Mouse (Mus musculus): ENCODE measurements around the gene Jmjd1c.

Gene Jmjd1c

DNA sequence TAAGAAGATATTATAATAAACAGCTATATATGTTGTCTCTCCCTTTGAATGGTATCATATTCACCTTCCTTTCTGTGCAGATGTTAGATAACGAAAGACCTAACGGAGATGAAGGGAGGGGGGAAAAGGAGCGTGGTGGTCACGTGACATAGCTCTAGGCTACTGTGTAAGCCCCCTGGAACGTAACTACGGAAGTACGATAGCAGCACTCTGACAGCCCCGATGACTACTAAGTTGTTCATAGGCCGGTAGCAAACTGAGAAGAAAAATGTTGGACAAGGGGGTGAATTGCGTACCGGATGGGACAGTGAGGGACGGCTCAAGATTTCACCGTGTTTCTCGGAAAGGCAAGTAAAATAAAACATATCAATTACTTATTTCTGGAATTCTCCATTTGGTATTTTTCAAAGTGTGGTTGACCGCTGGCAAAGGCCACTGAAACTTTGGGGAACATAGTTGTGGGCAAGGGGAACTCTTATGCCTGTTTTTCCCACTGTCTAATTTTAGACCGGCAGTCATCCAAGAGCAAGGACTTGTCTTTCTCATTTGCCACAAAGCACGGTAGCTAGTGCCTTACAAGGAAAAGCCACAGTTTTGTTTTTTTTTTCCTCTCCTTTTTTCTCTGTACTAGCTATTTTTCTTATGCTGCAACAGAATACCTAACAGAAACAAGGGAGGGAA, 201.4 kb downstream of the Jmjd1c start:
- DNase-seq (ENCODE audit: low spot score in 2 of 2): no peak

DNA sequence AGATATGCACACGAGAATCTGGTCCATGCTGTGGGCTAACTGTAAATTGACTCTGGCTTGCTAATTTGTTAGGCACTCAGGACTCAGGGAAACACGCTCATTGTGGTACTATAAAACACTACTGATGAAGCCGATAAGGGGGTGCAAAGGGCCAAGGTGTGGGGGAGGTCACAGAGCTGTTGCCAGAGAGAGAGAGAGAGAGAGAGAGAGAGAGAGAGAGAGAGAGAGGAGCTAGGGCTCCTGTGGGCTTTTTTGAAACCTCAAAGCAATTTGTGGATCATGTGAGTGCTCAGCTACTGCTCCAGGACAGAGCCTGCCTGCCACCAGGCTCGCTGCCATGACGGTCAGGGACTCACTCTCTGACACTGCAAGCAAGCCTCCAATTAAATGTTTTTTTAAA, 202.9 kb downstream of the Jmjd1c start:
- no peak for DNase-seq (ENCODE audit: low spot score in 2 of 2)

DNA sequence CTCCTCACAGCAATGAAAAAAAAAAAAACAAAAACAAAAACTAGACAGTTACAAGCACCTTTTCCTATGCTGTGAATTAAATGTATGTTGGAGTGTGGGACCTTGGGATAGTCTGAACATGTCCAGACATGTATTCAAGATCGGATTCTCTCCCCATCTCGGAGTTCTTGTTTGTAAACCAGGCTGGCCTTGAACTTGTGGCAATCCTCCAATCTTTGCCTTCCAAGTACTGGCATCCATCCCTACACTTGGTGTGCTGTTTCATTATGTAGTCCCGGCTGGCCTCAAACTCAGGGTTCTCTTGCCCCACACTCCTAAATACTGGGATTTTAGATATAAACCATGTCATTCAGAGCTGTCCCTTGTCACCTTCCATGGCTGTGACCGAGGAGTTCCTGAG, 203.4 kb downstream of the Jmjd1c start:
- DNase-seq (ENCODE audit: low spot score in 2 of 2): no peak

DNA sequence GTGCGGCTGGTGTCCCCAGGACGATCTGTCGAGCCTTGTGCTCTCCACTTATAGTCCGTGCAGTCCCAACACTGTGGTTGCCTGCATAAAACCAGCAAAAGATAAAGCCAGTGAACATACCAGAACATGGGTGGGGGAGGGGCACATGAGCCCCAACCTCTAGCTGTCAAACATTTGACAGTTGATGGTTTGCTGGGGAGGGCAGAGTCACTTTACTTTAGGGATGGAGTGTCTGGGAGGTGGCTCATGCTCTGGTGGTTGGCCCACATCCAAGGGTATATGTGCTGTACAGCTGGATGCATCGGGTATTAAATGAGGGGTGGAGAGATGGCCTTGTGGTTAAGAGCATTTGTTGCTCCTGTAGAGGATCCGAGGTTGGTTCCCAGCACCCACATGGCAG, 205.1 kb downstream of the Jmjd1c start:
- no peak for DNase-seq (ENCODE audit: low spot score in 2 of 2)

DNA sequence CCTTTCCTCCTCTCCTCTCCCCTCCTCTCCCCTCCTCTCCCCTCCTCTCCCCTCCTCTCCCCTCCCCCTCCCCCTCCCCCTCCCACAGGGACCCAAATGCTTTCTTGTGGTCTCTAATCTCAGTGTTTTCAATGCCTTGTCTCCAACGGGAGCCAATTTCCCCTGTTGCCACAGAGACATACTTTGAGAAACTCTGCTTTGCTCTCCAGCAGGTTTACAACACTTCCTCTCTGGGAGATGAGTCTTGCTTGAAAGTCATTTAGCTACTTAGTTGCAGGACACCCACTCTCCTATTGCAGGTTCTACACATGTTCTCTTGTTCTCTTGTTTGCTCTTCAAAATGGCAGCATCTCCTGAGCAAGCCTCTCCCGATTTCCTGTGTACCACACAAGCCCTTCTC, 206.4 kb downstream of the Jmjd1c start:
- no peak for DNase-seq (ENCODE audit: low spot score in 2 of 2)
